Mouse (Mus musculus): ENCODE results near the gene Aimp2. TPM values are rescaled to one million over a fixed set of nuclear protein-coding genes. Genes with fewer than 3 reads are reported as not detected.

Gene Aimp2
- polyA plus RNA-seq, 1 experiment: 129 TPM

DNA sequence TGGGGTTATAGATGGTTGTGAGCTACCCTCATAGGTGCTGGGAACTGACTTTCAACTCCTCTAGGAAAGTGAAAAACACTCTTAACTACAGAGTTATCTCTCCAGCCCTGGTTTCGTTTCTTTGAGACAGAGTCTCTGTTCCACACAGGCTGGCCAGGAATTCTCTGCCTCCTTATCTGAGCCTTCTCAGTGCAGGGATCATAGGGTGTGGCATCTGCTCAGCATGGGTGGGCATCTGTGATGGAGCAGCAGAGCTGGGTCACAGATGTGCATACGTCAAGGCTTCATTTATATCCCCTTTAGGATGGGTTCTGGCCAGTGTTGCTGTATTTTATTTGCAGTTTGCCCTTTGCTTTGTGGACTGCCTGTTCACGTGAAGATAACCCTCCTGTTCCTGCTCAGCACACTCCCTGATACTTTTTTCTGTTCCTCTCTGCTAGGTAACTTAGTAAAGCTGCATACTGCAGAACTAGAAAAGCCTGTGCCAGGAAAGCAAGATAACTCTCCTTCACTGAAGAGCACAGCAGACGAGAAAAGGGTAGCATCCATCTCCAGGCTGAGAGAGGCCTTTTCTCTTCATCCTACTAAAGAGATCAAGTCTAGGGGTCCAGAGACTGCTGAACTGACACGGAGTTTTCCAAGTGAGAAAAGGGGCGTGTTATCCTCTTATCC is 15.3 kb upstream of the Aimp2 start:
- TF ChIP-seq GATA1 (IDR thresholded peaks at IDR 0.05; ENCODE audit: low read length): no peak

DNA sequence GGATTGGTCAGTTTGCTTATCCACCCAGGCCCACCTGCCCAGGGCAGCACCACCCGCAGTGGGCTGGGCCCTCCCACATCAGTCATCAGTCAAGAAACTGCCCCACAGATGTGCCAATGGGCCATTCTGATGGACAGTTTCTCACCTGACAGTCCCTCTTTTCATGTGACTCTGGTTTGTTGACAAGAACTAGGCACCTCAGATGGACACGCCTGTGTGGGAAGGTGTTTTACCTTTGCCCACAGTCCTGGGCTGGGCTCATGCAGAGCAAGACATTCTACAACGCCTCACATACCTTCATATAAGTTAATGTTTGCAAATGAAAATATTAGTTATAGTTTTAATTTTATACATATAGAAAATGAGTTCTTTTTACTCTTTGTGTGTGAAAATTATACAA is 8.5 kb upstream of the Aimp2 start:
- no peak for TF ChIP-seq GATA1 (IDR thresholded peaks at IDR 0.05; ENCODE audit: low read length)

GRCm38 (mm10) chr5:143917418-143917817 is 7.8 kb upstream of the Aimp2 start:
- TF ChIP-seq GATA1 (IDR thresholded peaks at IDR 0.05; ENCODE audit: low read length): no peak

DNA sequence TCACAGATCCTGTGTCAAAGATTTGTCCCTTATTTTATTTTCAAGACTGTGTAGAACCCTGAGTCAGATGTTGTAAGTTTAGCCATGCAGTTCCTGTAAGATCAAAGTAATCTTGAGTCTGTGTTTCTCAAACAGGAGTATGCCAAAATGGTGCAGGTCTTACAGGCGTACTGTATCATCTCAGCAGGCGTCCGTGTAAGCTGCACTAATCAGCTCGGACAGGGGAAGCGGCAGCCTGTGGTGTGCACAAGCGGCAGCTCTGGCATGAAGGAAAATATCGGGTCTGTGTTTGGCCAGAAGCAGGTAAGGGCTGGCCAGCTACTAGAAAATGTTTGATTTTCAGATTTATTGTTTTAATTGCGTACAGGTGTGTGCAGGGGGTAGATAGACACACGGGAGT is 6.6 kb upstream of the Aimp2 start:
- TF ChIP-seq GATA1 (IDR thresholded peaks at IDR 0.05; ENCODE audit: low read length): no peak

DNA sequence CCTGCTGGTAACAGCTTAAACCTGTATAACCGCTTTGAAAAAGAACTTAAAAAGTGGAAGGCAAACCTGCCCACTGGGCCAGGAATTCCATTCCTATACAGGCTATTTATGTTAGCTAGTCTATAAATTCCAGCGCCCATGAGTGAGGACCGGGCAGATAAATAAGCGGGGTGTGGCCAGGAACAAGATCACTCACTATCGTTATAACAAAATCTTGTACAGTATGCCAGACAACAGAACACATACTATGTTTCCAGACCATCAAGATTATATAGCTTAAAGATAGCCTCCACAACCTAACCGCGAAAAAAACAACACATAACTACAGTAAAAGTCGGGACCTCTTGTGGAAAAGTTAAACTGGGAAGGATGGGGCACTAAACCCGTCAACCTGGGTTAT is 721 bp downstream of the Aimp2 start:
- TF ChIP-seq GATA1 (IDR thresholded peaks at IDR 0.05; ENCODE audit: low read length): no peak

- TF ChIP-seq GATA1 (IDR thresholded peaks at IDR 0.05; ENCODE audit: low read length): no peak
Observed at GRCm38 (mm10) chr5:143906429-143906828, 3.2 kb downstream of the Aimp2 start.

DNA sequence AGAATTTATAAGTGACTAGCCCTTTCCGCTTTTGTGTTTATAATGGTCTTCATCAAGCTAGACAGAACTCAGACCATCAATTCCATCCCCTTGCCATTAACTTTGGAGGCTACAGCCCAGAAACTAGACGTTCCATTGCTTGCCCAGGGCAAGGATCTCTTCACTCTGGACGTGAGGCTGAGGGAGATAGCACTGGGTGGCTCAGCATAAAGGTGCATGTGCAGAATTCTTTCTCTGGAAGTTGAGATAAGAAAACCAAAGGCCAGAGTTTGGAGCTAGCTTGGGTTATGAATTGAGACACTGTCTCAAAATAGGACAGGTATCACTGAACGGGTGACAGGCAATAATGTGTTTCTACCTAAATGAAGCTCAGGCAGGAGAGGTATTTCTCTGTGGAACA is 5.8 kb downstream of the Aimp2 start:
- no peak for TF ChIP-seq GATA1 (IDR thresholded peaks at IDR 0.05; ENCODE audit: low read length)

GRCm38 (mm10) chr5:143902111-143902510 is 7.5 kb downstream of the Aimp2 start:
- no peak for TF ChIP-seq GATA1 (IDR thresholded peaks at IDR 0.05; ENCODE audit: low read length)

GRCm38 (mm10) chr5:143897635-143898330 is 11.9 kb downstream of the Aimp2 start, which contains the start of gene Ankrd61:
TSS of gene Ankrd61 (minus strand) at chr5:143897685.
- TF ChIP-seq GATA1 (IDR thresholded peaks at IDR 0.05; ENCODE audit: low read length): no peak

- peak; percentile 69 for TF ChIP-seq GATA1 (IDR thresholded peaks at IDR 0.05; ENCODE audit: low read length)
Observed at GRCm38 (mm10) chr5:143893396-143893795, 16.3 kb downstream of the Aimp2 start.

- no peak for TF ChIP-seq GATA1 (IDR thresholded peaks at IDR 0.05; ENCODE audit: low read length)
Observed at GRCm38 (mm10) chr5:143892255-143892886, 17.3 kb downstream of the Aimp2 start.

- TF ChIP-seq GATA1 (IDR thresholded peaks at IDR 0.05; ENCODE audit: low read length): no peak
Observed at GRCm38 (mm10) chr5:143890741-143891140, 18.9 kb downstream of the Aimp2 start.

- no peak for TF ChIP-seq GATA1 (IDR thresholded peaks at IDR 0.05; ENCODE audit: low read length)
Observed at GRCm38 (mm10) chr5:143885274-143885673, 24.4 kb downstream of the Aimp2 start.

DNA sequence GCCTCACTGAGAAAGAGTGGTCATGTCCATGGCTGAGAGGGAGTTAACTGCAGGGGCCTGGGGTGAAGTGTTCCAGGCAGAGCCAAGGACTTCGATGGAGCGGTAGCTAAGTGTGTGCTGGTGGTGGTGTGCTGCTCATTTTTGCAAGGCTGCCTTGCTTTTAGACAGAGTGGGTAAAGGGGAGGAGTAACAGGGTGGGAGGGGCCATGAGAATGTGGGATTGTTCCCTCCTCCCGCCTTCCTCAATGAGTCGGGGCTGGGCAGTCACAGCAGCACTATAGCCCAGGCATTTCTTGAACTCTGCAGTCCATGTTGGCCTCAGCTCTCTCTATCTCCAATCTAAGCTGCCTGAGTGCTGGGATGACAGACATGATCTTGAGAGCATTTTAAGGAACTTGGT is 35.1 kb downstream of the Aimp2 start:
- TF ChIP-seq GATA1 (IDR thresholded peaks at IDR 0.05; ENCODE audit: low read length): no peak

DNA sequence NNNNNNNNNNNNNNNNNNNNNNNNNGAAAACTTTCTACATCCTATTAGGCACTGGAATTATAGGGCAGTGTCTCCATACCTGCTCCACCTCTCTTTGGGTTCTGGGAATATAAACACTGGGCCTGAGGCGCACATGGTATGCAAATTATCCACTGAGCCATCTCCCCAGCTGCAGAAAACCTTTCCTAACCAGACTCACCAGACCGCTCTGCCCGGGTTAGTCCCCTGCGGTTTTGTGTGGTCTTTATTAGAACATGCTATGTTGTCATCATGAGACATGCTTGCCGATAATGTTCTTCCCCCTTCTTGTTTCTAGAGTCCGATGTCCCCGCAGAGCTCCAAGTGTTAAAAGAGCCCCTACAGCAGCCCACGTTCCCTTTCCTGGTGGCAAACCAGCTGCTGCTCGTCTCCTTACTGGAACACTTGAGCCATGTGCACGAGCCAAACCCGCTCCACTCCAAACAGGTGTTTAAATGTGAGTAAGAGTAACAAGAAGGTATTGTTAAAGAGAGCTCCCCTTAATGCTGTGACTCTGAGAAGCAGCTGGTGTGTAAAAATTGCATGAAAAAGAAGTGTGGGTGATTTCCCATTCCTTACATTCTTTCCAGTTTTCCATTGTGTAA is 38.0 kb downstream of the Aimp2 start:
- TF ChIP-seq GATA1 (IDR thresholded peaks at IDR 0.05; ENCODE audit: low read length): no peak

Other genes starting within 250 kb of the Aimp2 start
- 19.8 and 28.3 TPM in 2 replicates for gene Usp42, start 177.6 kb downstream of the Aimp2 start, polyA plus RNA-seq (2012)
- 19.0 and 26.8 TPM in 2 replicates for gene Eif2ak1, start 92.1 kb downstream of the Aimp2 start, polyA plus RNA-seq (2012)
- gene Ankrd61, start 12.2 kb downstream of the Aimp2 start, polyA plus RNA-seq (2012): 0.03 and 0.11 TPM in 2 replicates
- 0.70 and 1.4 TPM in 2 replicates for gene Pms2, start 117 bp upstream of the Aimp2 start, polyA plus RNA-seq (2012)
- not detected in 2 replicates for gene Gm42421, start 18.3 kb upstream of the Aimp2 start, polyA plus RNA-seq (2012)
- gene Rsph10b, start 23.2 kb upstream of the Aimp2 start, polyA plus RNA-seq (2012): not detected in 2 replicates
- 62.8 and 74.6 TPM in 2 replicates for gene Ccz1, start 105.0 kb upstream of the Aimp2 start, polyA plus RNA-seq (2012)
- not detected in 2 replicates for gene Ocm, start 116.8 kb upstream of the Aimp2 start, polyA plus RNA-seq (2012)
- 6.3 and 8.3 TPM in 2 replicates for gene Lmtk2, start 190.6 kb upstream of the Aimp2 start, polyA plus RNA-seq (2012)

All from G1E-ER4 (cell line).